Mouse (Mus musculus) heart, embryonic 11.5 days (tissue): ENCODE measurements around the gene Gm49342. TPM values are rescaled to one million over a fixed set of nuclear protein-coding genes. Genes with fewer than 3 reads are reported as not detected.
A peak's percentile ranks its signal among the peaks of the same experiment; 100 is the strongest.
"Not testable (repeated sequence)": the region's sequence is repeated elsewhere in the genome, so short reads cannot be mapped to it uniquely, and the experiment has no call there.

ENCODE experiments used
- ATAC-seq: fragments of 200-750 bp; cut with Nextera tagmentation; replicated peaks from 2 replicates; pipeline ENCODE4 v1.8.0; 2017; ENCODE audit warnings: moderate library complexity; ENCODE audit not compliant: insufficient number of reproducible peaks, low FRiP score, low TSS enrichment
- H3K27ac ChIP-seq: fragments of 300-500 bp; sonication (generic); 2 replicates; pipeline ENCODE4 v1.5.1; 2014; ENCODE audit warnings: mild to moderate bottlenecking, low read depth, low read length
- H3K27me3 ChIP-seq: fragments of 300-500 bp; sonication (generic); 2 replicates; pipeline ENCODE4 v1.6.1; 2014; ENCODE audit warnings: mild to moderate bottlenecking, low read length, mixed read lengths; ENCODE audit not compliant: control insufficient read depth, insufficient read depth
- H3K36me3 ChIP-seq: fragments of 300-500 bp; sonication (generic); 2 replicates; pipeline ENCODE4 v1.6.1; 2014; ENCODE audit warnings: mild to moderate bottlenecking, low read length, moderate library complexity, mixed read lengths; ENCODE audit not compliant: control insufficient read depth, insufficient read depth
- H3K4me1 ChIP-seq: fragments of 300-500 bp; sonication (generic); 2 replicates; pipeline ENCODE4 v1.6.1; 2014; ENCODE audit warnings: low read length; ENCODE audit not compliant: control insufficient read depth, insufficient read depth
- H3K4me2 ChIP-seq: fragments of 300-500 bp; sonication (generic); 2 replicates; pipeline ENCODE4 v1.6.1; 2014; ENCODE audit warnings: mild to moderate bottlenecking, moderate library complexity
- H3K4me3 ChIP-seq: fragments of 300-500 bp; sonication (generic); 2 replicates; pipeline ENCODE4 v1.5.1; 2014; ENCODE audit warnings: low read depth, low read length
- H3K9ac ChIP-seq: fragments of 300-500 bp; sonication (generic); 2 replicates; pipeline ENCODE4 v1.6.1; 2014; ENCODE audit warnings: mild to moderate bottlenecking, low read depth, low read length, moderate library complexity
- H3K9me3 ChIP-seq: fragments of 300-500 bp; sonication (generic); replicated peaks from 2 replicates; pipeline ENCODE4 v1.6.1; 2016; ENCODE audit warnings: low read length; ENCODE audit not compliant: control insufficient read depth
- WGBS: fragments of 180-500 bp; shearing (Covaris S2); extraction: QIAGEN DNeasy Blood & Tissue Kit; methylation state at CpG from one replicate; pipeline ENCODE4 v1.1.7; 2014; ENCODE audit not compliant: insufficient replicate concordance; 5-methylcytosine and 5-hydroxymethylcytosine counted together
- polyA plus RNA-seq: library from polyadenylated mRNA; unstranded; fragments of >200 nt; fragmentation: Nextera tagmentation; extraction: Ambion mirVana; gene quantifications from 2 replicates; pipeline ENCODE4 v1.2.1, GENCODE M21; 2014

Gene Gm49342
- polyA plus RNA-seq, 1 experiment from 2014 or later: not detected

DNA sequence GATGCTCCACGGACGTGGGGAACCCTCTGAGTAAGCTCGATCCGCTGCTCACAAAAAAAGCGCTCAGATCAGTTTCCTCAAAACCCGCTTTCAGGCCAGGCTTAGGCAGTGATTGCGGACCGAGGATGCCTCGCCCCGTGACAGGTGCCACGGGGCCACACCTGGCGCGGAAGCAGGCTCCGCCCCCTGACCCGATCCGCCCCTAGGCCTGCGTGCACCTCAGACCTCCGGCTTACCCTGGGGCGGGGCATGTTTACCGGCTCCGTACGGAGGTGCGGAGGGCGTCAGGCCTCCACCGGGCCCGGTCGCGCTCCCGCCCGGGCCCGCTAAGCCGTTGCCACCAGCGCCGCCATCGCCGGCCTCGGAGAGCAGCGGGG is 14.0 kb upstream of the Gm49342 start:
- Histone ChIP-seq H3K27ac (peak overlapping the region; percentile 80), H3K4me2 (peak overlapping the region; percentile 87), H3K9me3 (no peaks in the 10 kb centered on the region), H3K9ac (peak overlapping the region; percentile 97), H3K4me1 (peaks cover 7% of the 10 kb centered on the region), H3K27me3 (no peaks in the 10 kb centered on the region), H3K36me3 (peaks cover 24% of the 10 kb centered on the region), H3K4me3 (peak overlapping the region; percentile 97)
- ATAC-seq: peak; percentile 53
- WGBS: 0% methylated on average over 38 of the region's 38 CpGs

- peak within 1 kb of the TSS; percentile 97 for H3K4me3 ChIP-seq
- H3K9me3 ChIP-seq: no peaks in the 10 kb centered on the region
- H3K4me2 ChIP-seq: peak within 1 kb of the TSS; percentile 87
- H3K27me3 ChIP-seq: no peaks in the 10 kb centered on the region
- peak; percentile 100 for ATAC-seq
- peaks cover 24% of the 10 kb centered on the region for H3K36me3 ChIP-seq
- WGBS: under 1% methylated on average over 67 of the region's 68 CpGs
- H3K9ac ChIP-seq: peak within 1 kb of the TSS; percentile 97
- H3K27ac ChIP-seq: peak within 1 kb of the TSS; percentile 89
- peaks cover 7% of the 10 kb centered on the region for H3K4me1 ChIP-seq
Observed at GRCm38 (mm10) chr14:50930754-50931492, 13.4 kb upstream of the Gm49342 start, which contains the start of the genes Pip4p1 and Pnp. TSS of gene Pip4p1 (minus strand) at chr14:50930856. TSS of gene Pnp (plus strand) at chr14:50931082.

- Histone ChIP-seq H3K4me3 (peak overlapping the region; percentile 97), H3K4me1 (peaks cover 7% of the 10 kb centered on the region), H3K9ac (peak overlapping the region; percentile 79), H3K27me3 (no peaks in the 10 kb centered on the region), H3K4me2 (peak overlapping the region; percentile 87), H3K27ac (peak overlapping the region; percentile 89), H3K36me3 (peaks cover 18% of the 10 kb centered on the region), H3K9me3 (no peaks in the 10 kb centered on the region)
- WGBS: 13% methylated on average over 12 of the region's 12 CpGs
- no peak for ATAC-seq
Observed at GRCm38 (mm10) chr14:50931493-50932020, 12.8 kb upstream of the Gm49342 start.

DNA sequence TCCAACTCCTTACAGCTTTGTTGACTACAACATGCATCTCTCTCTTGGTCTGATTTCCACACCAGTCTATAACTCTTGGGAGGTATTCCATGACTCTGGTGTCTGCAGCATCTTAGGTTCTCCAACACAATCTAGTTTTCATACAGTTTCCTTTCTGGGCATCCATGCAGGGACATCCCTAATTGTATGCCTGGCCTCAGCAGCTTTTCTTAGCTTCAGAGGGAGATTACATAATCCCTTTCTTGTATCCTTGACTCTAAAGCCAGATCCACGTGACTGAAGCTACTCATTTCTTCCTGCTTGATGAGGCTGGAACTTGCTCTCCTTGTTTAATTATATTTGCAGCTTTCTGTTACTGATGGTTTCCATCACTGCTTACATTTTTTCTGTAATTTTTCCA is 7.7 kb upstream of the Gm49342 start:
- ATAC-seq: no peak
- H3K4me2 ChIP-seq: no peak overlapping the region
- no peak overlapping the region for H3K9ac ChIP-seq
- H3K9me3 ChIP-seq: no peaks in the 10 kb centered on the region
- no peak overlapping the region for H3K27ac ChIP-seq
- no peaks in the 10 kb centered on the region for H3K36me3 ChIP-seq
- H3K27me3 ChIP-seq: no peaks in the 10 kb centered on the region
- no peaks in the 10 kb centered on the region for H3K4me1 ChIP-seq
- no peak overlapping the region for H3K4me3 ChIP-seq
- 62% methylated on average over 1 of the region's 1 CpGs for WGBS

DNA sequence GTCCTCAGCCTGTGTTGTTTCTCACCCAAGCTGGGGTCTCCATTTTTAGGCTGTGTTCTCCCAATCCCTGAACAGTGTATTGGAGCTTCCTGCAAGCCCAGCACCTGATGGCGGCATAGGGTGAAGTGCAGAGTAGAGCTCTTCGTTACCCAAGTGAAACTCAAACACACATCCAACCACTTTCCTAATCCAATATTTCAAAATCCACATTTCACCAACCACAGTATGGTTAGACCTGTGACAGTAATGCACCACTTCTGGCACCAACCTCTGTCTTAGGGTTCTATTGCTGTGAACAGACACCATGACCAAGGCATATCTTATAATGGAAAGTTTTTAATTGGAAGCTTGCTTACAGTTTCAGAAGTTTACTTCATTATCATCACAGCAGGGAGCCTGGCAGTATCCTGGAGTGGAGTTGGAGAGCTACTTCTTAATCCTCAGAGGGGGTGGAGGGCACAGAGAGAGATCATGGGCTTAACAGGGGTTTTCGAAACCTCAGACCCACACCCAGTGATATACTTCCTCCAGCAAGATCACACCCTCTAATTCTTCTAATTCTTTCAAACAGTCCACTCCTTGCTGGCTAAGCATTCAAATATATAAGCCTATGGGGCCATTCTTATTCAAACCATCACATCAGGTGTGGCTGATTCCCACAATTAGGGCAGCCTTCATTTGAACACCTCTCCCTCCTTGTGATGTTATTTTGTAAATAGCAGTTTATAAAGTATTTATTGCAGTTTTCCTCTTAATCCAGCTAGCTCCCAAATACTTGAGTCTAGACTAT is 6.0 kb upstream of the Gm49342 start:
- WGBS: 83% methylated on average over 3 of the region's 3 CpGs
- no peaks in the 10 kb centered on the region for H3K4me1 ChIP-seq
- no peaks in the 10 kb centered on the region for H3K9me3 ChIP-seq
- no peaks in the 10 kb centered on the region for H3K36me3 ChIP-seq
- H3K4me3 ChIP-seq: no peak overlapping the region
- H3K4me2 ChIP-seq: no peak overlapping the region
- H3K9ac ChIP-seq: no peak overlapping the region
- no peak for ATAC-seq
- H3K27ac ChIP-seq: no peak overlapping the region
- no peaks in the 10 kb centered on the region for H3K27me3 ChIP-seq

DNA sequence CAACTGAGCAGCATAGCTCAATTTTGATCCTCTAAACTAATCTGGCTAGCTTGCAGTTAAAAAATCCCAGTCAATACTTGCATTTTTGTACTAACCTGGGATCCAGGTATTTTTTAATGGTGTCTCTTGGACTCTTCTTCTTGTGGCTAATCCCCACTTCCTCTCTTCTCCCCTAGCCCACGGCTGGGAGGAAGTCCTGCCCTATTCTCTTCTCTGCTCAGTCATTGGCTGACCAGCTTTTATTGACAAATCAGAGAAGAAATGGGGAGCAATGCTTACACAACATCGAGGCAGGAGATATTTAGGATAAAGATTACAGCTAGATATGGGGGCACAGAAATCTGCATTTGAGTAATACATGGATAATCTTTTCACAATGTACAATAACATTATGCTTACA is 5.4 kb upstream of the Gm49342 start:
- Histone ChIP-seq H3K27me3 (no peaks in the 10 kb centered on the region), H3K4me1 (no peaks in the 10 kb centered on the region), H3K36me3 (no peaks in the 10 kb centered on the region), H3K27ac (no peak overlapping the region), H3K4me3 (no peak overlapping the region), H3K9ac (no peak overlapping the region), H3K4me2 (no peak overlapping the region), H3K9me3 (no peaks in the 10 kb centered on the region)
- no peak for ATAC-seq
- 36% methylated on average over 2 of the region's 2 CpGs for WGBS

DNA sequence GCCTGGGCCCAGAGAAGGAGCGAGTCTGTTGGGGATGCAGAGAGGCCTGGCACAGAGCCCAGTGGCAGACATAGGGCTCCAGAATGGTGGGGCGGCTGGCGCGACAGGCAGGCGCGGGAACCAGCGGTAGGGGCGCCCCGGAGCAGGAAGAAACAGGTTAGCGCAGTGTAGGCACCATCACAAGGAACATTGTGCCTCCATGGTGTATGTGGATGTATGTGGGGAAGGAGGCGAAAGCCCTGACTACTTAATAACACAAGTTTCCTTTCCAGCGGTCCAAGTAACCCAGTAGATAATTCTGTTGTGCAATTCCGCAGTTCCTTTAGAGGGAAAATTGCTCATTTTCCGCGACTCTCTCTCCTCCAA is 334 bp downstream of the Gm49342 start:
- not testable (repeated sequence) for H3K36me3 ChIP-seq, H3K9me3 ChIP-seq, H3K4me1 ChIP-seq, H3K27me3 ChIP-seq
- Histone ChIP-seq H3K4me2 (peak overlapping the region; percentile 66), H3K9ac (peak overlapping the region; percentile 71), H3K4me3 (peak overlapping the region; percentile 52), H3K27ac (peak overlapping the region; percentile 85)
- WGBS: under 1% methylated on average over 14 of the region's 15 CpGs
- ATAC-seq: peak; percentile 90

- H3K9me3 ChIP-seq, H3K4me1 ChIP-seq, ATAC-seq, H3K36me3 ChIP-seq, H3K27me3 ChIP-seq: not testable (repeated sequence)
- H3K27ac ChIP-seq: peak overlapping the region; percentile 85
- 9% methylated on average over 6 of the region's 6 CpGs for WGBS
- H3K4me3 ChIP-seq: peak overlapping the region; percentile 52
- peak overlapping the region; percentile 71 for H3K9ac ChIP-seq
- H3K4me2 ChIP-seq: peak overlapping the region; percentile 66
Observed at GRCm38 (mm10) chr14:50945081-50945480, 764 bp downstream of the Gm49342 start.
